Mouse (Mus musculus) cerebellum, adult 2 months (tissue): ENCODE data around the gene Ccdc117. TPM values are rescaled to one million over a fixed set of nuclear protein-coding genes. Genes with fewer than 3 reads are reported as not detected.
"Not testable (repeated sequence)": the region's sequence is repeated elsewhere in the genome, so short reads cannot be mapped to it uniquely, and the experiment has no call there.

Source experiments
- DNase-seq, 2 experiments: peaks; one replicate each; pipeline ENCODE4 v3.0.0; 2021
- H3K27ac ChIP-seq: fragments of 200-500 bp; 2 replicates; pipeline ENCODE4 v1.5.1; 2012; ENCODE audit warnings: low read length, control low read depth, inconsistent platforms; ENCODE audit not compliant: insufficient read depth
- H3K27me3 ChIP-seq: fragments of 200-500 bp; 2 replicates; pipeline ENCODE4 v1.6.1; 2012; ENCODE audit warnings: inconsistent platforms, mild to moderate bottlenecking, low read length, moderate library complexity; ENCODE audit not compliant: control insufficient read depth, insufficient read depth
- H3K4me1 ChIP-seq: fragments of 200-500 bp; 2 replicates; pipeline ENCODE4 v1.6.1; 2011; ENCODE audit warnings: low read length; ENCODE audit not compliant: control insufficient read depth, insufficient read depth
- H3K4me3 ChIP-seq: fragments of 200-500 bp; replicated peaks from 2 replicates; pipeline ENCODE3; 2011; ENCODE audit warnings: mild to moderate bottlenecking, low read depth, low read length, control low read depth; ENCODE audit not compliant: insufficient read depth
- CTCF ChIP-seq: fragments of 200-500 bp; IDR thresholded peaks from 2 replicates; pipeline ENCODE4 v1.5.1; 2011; ENCODE audit warnings: low read depth, mild to moderate bottlenecking, control low read depth, low read length, moderate library complexity, borderline replicate concordance; ENCODE audit not compliant: insufficient read depth
- POLR2A ChIP-seq: fragments of 200-500 bp; IDR thresholded peaks from 2 replicates; pipeline ENCODE4 v1.6.1; 2011; ENCODE audit warnings: low read length, control low read depth, borderline replicate concordance; ENCODE audit not compliant: insufficient read depth
- WGBS: fragments of 180-500 bp; shearing (Covaris S2); methylation state at CpG from one replicate; pipeline ENCODE4 v1.1.7; 2018; 5-methylcytosine and 5-hydroxymethylcytosine counted together
- polyA plus RNA-seq: library from polyadenylated mRNA; depleted of rRNA; stranded (reverse); fragments of >200 nt; gene quantifications from 2 replicates; pipeline ENCODE4 v1.2.3, GENCODE M21; 2012

Gene Ccdc117
- polyA plus RNA-seq, 1 experiment, result 13.1 TPM

DNA sequence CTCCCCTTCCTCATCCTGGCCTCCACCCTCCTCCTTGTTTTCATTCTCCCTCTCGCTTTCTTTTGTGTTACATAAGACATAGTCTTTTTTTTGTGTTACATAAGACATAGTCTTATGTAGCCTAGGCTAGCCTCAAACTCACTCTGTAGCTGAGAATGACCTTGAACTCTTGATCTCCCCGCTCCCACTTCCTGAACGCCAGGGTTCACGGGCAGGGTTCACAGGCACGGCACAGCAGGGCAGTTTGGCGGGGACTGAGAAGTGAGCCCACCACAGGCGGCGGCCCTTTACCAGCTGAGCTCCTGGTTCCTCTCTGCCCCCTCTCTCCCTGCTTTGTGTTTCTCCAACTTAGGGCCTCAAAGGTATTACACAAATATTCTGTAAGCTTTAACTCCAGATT lies 29.0 kb downstream of the Ccdc117 start:
- Histone ChIP-seq H3K4me1 (no peaks in the 10 kb centered on the region), H3K27me3 (no peaks in the 10 kb centered on the region), H3K4me3 (no peak overlapping the region), H3K27ac (no peak overlapping the region)
- TF ChIP-seq POLR2A, result no peak
- TF ChIP-seq CTCF, result no peak
- DNase-seq, result no peak
- 83% methylated on average over 8 of the region's 8 CpGs for WGBS

DNA sequence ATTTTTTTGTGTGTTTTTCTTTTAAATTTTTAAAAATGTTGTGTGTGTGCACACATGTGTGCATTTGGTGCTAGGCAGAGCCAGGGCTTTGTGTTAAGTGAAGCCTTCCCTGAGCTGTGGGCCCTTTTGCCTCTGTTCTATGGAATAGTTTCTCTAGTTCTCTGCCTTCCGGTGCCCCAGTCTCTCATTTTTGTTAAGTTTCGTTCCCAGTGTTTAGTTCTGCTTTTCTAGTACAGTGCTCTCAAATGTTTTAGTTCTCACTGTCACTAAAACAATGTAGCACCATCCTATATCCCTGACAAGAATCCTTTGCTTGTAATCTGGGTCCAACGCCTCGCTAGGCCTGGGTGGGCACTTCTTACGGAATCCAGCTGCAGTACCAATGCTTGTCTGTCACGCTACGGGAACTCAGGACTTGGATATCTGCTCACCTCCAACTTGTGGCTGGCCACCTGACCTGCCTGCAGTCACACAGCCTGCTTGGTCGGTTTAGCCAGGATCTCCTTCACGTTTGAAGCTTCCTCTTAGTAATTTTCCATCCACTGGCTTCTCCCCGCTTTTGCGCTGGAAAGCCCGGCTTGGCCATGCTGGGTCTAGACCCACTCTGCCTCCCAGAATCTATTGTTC lies 29.8 kb downstream of the Ccdc117 start:
- Histone ChIP-seq H3K4me1 (no peaks in the 10 kb centered on the region), H3K27me3 (no peaks in the 10 kb centered on the region), H3K27ac (no peak overlapping the region), H3K4me3 (no peak overlapping the region)
- 81% methylated on average over 12 of the region's 12 CpGs for WGBS
- TF ChIP-seq POLR2A, result no peak
- no peak for TF ChIP-seq CTCF
- no peak for DNase-seq

GRCm38 (mm10) chr11:5510686-5511085 lies 31.3 kb downstream of the Ccdc117 start:
- DNase-seq, H3K27ac ChIP-seq, H3K27me3 ChIP-seq, H3K4me3 ChIP-seq, H3K4me1 ChIP-seq: not testable (repeated sequence)
- 50% methylated on average over 1 of the region's 2 CpGs for WGBS

DNA sequence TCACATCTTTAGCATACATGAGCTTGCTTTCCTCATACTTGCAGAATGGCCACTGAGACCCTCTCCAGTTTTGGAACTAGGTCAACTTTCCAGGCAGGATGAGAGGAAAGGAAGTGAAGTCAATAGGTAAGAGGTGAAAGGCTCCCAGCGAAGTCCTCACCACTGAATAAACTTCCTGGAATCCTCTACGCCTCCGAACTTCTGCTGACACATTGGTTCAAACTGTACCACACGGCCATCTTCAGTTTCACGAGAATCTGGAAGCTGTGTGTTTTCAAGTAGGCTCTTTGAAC lies 31.9 kb downstream of the Ccdc117 start:
- Histone ChIP-seq H3K4me3 (no peak overlapping the region), H3K27ac (no peak overlapping the region), H3K4me1 (no peaks in the 10 kb centered on the region), H3K27me3 (no peaks in the 10 kb centered on the region)
- WGBS, result 83% methylated on average over 5 of the region's 5 CpGs
- TF ChIP-seq POLR2A (no peak), CTCF (no peak)
- no peak for DNase-seq

GRCm38 (mm10) chr11:5509215-5510098 lies 32.5 kb downstream of the Ccdc117 start:
- Histone ChIP-seq H3K4me3 (no peak overlapping the region), H3K27me3 (no peaks in the 10 kb centered on the region), H3K4me1 (no peaks in the 10 kb centered on the region), H3K27ac (no peak overlapping the region)
- 82% methylated on average over 8 of the region's 8 CpGs for WGBS
- TF ChIP-seq POLR2A (no peak), CTCF (no peak)
- no peak for DNase-seq

DNA sequence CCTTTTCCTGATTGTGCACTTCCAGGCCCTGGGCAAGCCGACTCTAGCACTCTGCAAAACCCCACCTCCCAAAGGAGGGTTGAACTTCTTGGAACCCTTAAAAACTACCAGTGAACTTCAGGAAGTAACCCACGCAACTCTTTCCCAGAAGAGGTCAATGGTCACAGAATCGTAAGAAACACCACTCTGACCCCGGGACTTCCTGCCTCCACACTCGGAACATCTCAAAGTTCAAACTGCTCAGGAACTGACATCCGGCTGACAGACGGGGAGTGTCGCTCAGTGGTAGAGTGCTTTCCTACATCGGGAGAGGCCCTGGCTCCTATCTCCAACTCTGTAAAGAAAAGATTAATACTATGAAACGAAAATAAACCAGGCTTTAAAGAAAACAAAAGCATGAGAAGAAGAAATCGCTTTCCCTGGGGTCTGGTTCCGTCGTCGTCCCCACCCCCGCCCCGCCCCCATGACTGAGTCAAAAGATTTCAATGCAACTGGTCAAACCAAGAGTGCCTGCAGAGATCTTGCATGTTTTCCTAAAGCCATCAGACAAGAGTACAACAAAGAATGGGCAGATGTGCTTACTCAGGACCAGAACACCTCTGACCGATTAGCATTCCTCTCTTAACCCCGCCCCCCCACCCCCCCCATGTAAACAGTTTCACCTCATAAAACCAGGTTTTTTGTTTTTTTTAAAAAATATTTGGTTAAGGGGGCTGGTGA lies 36.0 kb downstream of the Ccdc117 start:
- no peak for DNase-seq
- no peaks in the 10 kb centered on the region for H3K4me1 ChIP-seq
- no peak overlapping the region for H3K4me3 ChIP-seq
- TF ChIP-seq POLR2A (no peak), CTCF (no peak)
- no peaks in the 10 kb centered on the region for H3K27me3 ChIP-seq
- H3K27ac ChIP-seq, result no peak overlapping the region
- WGBS, result 28% methylated on average over 18 of the region's 18 CpGs

DNA sequence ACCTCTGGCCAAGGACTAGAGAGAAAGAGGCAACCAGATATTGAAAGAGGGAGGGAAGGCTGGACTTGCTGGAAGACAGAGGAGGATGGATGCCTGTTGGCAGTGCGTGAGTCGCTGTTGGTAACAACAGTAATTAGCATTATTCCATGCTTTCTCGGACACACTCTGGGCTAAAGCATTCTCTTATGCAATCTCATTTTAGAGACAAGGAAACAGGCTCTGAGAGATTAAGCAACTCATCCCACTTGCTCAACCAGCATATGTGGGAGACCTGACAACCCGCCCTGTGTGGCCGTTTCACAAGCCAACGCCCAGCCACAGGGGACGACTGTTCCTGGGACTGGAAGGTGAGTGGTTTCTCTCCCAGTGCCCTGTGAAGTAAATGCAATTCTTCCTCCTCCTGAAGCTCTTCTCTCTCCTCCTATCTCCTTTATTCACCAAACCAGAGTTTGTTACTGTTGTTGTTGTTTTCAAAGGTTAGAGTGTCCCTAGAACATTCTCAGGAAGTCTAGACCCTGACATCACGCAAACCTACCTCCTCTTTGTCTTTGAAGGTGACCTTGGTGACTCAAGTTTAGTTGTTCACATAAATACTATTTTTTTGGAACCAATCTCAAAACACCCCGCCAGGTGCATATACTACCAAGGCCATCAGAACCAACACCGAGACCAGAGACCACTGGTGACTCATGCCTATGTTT lies 39.5 kb downstream of the Ccdc117 start:
- no peaks in the 10 kb centered on the region for H3K4me1 ChIP-seq
- no peak overlapping the region for H3K27ac ChIP-seq
- DNase-seq, result no peak
- H3K4me3 ChIP-seq, result no peak overlapping the region
- H3K27me3 ChIP-seq, result no peaks in the 10 kb centered on the region
- TF ChIP-seq CTCF, result no peak
- TF ChIP-seq POLR2A, result no peak
- WGBS, result 80% methylated on average over 10 of the region's 10 CpGs
